Mouse (Mus musculus) left cerebral cortex, adult 18-20 months (tissue): ENCODE measurements around the gene Skap1. TPM values are rescaled to one million over a fixed set of nuclear protein-coding genes. Genes with fewer than 3 reads are reported as not detected.

Experiments used
- DNase-seq, 2 experiments: peaks; one replicate each; pipeline ENCODE4 v3.0.0; 2021 to 2022; ENCODE audit warnings: low spot score in 2 of 2, mixed read lengths in 1 of 2
- total RNA-seq, 2 experiments: library from RNA; stranded (reverse); gene quantifications; 2 replicates each; pipeline ENCODE4 v1.2.3; 2021

Gene Skap1
- total RNA-seq, 2 experiments from 2014 or later, result 1.9 to 2.1 TPM

DNA sequence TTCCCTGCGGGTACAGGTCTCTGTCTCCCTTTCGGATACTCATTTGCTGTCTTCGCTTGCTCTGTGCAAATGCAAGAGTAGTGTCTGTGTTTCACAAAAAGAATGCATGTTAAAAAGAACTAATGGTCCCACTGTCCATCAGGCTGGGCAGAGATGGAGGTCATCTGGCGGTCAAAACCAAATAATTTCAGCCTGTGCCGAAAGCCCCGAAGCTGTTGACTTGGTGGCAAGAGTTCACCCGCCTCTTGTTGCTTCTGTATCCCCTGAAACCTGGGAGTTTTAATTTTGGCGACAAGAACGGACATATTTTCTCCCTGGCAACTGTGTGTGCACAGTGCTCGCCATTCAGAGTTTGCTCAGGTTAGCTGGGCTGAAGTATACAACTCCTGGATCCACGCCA is 156.3 kb downstream of the Skap1 start:
- no peak for DNase-seq

DNA sequence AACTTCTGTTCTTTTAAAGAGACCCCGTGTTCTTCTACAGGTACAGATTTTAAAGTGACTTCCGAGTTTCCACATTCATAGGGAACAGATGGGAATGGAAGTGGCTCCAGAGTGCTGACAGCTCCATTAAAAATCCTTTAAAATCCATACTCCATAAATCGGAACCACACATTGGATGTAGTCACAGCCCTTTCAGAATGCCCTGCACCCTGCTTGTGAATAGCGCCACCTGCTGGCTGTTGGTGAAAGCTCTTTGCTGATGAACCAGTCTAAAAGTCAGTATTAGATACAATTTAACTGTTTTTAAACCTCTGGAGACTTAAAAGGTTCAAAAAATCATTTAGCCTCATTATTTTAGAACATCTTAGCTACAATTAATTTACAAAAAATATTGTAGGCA is 156.8 kb downstream of the Skap1 start:
- peak; percentile 78 to 84 for DNase-seq

DNA sequence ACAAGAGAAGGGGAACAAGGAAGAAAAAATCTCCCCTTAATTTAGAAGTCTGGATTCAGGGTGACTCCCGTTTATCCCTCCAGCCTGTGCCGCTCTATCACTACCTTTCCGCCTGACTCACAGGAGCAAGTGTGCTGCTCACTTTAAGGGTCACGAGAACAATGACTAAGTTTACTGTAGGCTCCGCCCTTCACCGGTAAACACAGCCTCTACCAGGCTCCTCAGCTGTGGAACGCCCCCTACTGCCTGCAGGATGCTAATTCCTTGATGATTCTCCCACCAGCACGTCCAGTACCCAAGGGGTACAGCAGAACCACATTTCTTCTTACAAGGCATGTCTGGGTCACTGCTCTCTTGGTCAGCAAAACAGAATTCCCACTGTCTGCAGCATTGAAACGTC is 158.4 kb downstream of the Skap1 start:
- DNase-seq, result no peak

DNA sequence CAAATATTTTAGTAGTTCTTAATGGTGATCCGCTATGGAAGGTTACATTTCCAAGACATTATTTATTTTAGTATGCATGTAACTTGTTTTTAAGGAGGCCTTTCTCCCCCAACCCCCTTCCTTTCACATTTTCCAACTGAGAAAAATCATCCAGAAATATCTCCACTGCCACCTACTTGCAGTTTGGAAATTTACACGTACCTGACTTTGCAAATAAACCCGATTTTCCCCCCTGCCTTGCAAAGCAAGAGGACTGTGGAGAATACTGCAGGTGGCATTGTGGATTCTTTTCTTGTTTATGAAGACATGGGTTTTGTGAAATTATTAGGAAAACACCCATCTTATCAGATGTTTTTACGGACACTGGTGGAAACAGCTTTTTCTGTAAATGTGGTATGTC is 160.0 kb downstream of the Skap1 start:
- no peak for DNase-seq

DNA sequence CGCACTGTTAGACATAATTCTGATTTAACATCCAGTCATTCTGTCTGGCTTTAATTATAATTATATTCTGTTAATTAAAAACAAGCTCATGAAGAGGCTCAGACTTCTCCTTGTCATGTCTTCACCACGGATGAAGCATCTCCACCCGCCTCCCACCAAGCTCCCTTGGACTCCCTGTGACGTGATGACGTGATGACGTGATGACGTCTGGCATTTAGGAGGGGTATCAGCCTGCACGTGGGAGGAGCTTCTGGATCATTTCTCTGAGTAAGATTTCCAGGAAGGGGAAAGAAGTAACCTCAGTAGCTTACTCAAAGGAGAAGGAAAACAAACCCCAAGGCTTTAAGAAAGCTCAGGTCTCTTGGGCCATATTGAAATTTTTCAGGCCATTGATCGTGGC is 165.4 kb downstream of the Skap1 start:
- DNase-seq, result peak in 1 of 2 experiments; percentile 30

DNA sequence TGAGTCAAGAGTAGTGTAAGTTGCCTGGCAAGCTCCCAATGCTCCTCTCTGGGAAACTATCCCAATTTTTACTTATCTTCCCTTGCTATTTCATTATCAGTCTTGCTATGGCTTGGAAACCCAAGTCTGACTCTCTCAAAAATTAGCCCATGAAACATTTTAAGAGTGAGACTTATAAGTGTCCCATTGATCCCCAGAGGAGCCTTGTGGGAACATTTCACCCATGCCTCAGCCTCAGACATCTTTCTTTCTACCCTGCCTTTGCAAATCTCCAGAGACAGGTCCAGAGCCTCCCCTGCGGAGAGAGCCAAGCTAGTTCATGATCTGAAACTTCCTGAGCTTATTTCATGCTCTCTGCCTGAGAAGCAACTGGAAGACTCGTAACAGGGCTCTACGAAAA is 167.1 kb downstream of the Skap1 start:
- no peak for DNase-seq

DNA sequence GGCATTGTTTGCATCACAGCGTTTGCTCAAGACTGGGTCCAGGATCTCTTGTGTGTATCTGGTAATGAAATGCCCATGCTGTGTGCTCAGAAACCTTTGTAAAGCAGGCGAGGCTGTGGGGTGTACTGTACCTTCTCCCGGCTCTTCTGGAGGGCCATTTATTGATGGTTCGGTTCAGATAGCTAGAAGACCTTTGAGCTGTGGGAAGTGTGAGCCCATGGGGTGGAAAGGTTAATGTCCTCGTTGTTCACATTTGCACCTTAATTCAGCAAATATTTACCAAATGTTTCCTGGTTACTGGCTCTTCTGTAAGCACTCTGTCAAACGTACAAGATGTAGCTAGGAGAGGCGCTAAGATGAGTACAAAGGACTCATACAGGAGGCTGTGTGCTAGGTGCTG is 173.5 kb downstream of the Skap1 start:
- DNase-seq, result no peak

DNA sequence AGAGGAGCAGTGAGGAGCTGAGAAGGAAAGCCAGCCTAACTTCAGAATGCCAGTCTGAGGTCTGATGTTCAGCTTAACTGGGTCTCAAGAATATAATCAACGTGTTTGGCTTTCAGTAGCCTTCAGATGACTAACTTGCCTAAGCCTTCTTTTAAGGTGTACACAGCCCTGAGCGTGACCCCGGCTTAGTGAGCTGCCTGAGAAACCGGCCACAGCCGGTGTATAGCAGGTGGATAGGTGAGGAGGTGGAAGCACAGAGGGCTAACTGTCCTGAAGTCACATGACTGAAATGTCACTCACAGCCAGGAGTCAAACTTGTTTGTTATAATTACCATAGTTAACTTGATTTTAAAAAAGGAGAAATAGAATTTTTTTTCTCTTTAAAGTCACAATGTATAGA is 175.4 kb downstream of the Skap1 start:
- DNase-seq, result no peak

DNA sequence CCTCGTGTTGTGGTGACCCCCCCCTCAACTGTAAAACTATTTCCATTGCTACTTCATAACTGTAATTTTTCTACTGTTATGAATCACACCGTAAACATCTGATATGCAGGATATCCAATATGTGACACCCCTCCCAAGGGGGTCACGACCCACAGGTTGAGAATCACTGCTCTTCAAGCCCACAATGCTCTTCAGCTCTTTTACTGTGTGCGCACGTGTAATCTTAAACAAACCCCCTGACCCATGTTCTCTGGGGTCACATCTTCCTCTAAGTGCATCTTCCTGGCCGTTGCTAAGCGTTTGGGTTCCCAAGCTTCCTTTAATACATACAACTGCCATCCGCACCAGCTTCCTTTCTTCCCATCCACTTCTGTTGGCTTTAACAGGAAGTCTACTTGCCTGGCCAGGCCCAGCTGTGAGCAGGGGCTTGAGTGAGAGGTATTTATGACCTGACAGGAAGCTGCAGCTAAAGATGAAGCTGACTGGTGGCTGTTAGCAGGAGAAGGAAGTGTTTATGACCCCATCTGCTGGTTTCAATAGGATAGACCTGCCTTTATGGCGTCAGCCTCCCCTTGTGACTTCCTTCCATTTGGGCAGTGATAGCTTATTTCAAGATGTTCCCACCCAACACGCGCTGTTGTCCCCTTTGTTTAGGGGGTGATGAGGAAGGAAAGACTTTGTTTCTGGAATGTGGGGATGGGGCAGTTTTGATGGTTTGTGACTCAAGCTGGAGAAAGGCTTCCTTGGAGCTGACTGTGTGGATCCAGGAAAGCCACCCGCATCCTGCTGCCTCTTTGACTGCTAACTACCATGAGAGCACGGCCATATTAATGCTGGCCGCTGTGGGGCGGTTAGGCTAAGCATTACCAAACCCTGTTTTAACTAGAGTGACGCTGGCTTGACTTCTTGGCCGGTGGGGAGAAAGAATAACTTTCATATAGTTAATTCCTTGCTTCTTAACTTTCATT is 178.1 kb downstream of the Skap1 start:
- DNase-seq, result no peak

DNA sequence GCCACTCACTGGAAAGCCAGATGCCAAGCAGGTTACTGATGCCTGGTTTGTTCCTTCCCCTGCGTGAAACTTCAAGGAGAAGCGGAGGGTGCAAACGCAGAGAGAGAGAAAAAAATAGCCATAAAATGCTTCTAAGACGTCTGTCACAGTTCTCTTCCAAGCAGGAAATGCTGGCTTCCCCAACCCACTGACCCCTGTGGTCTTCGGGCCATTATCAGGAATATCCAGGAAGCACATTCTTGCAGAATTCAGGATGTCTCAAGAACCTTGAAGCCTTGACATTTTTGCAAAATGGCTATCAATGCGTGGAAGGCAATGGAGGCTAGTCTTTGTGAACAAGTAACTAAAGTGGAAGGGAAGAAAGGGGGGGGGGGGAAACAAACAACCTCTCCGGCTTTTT is 180.6 kb downstream of the Skap1 start:
- DNase-seq, result no peak

DNA sequence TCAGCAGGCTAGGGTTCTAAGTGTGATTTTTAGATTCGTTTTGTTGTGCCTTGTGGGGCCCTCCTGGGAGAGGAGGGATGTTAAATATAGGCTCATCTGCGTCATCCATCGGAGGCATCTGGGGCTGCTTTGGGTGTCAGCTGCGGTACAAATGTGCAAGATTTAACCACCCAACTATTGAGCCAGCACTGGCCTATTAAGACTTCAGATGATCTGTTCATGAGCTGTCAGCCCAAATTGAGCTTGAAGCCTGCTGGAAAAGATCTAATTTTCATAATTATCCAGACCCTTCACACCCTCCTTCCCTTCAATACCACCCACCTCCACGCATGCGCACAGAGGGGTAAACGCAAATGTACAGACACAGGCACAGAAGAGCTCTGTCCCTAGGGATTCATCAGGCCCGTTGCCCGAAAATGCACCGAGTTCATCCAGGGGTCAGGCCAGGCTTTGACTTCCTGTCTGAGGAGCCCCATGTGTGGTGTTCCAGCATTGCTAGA is 181.2 kb downstream of the Skap1 start:
- peak; percentile 49 to 58 for DNase-seq

DNA sequence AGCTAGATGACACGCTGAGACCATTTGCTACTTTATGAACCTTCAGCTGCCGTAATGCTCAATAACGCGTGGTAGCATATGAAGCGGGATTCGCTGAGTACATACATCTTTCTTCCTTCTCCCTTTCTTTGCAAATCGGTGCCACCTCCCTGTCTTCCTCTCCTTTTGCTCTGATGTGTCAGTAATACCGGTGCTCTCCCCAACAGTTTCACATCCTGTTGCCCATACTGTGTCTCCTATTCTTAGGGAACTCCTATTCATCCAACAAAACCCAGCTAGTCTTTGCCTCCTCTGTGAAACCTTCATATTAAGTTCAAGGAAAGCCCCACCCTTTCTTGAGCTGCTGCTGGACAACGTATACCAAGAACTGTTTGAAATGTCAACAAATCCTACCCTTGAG is 187.5 kb downstream of the Skap1 start:
- DNase-seq, result no peak

DNA sequence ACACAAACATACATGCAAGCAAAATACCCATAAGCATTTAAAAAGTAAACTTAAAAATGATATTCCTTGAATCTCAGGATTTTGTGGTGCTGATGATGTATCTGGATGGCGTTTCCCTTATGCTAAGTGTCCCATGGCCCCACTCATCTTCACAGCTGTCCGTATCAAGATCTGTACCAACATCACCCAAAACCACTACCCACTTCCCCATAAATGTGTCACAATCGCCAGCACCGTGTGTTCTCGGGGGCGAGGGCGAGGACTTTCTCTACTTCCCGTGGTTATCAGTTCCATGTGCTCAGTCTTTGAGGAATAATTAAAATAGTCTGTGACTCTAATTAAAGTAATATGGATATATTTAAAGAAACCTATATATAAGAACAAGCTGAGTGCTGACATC is 189.5 kb downstream of the Skap1 start:
- DNase-seq, result no peak

DNA sequence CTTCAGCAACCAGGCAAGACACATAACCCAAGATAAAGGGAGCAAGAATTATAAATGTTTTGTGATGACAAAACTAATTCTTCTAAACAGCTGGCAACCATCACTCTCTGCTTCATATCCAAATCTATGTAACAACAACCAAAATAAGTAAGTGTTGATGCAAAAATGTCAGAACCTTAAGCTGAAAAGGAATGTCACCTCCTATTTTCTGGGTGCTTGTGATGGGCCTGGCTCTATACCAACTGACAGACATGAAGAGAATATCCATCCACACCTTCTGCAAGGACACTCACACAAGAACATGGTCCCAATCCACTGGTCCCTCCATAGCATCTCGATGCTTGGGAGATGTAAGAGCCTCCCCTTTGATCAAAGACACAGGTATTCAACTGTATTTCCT is 194.0 kb downstream of the Skap1 start:
- DNase-seq, result no peak

DNA sequence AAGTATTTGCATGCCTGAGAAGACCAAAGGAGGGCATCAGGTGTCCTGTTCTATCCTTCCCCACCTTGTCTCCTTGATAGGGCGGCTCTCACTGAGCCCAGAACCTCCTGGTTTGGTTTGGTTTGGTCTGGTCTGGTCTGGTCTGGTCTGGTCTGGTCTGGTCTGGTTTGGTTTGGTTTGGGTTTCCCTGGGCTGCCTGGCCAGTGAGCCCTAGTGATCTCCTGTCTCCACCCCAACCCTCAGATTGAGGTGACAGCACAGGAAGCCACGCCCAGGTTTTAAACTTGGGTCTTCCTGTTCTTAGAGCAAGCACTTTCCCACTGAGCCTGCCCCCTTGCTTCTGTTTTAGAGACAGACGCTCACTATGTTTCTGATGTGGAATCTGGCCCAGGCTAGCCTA is 202.5 kb downstream of the Skap1 start:
- DNase-seq, result no peak

DNA sequence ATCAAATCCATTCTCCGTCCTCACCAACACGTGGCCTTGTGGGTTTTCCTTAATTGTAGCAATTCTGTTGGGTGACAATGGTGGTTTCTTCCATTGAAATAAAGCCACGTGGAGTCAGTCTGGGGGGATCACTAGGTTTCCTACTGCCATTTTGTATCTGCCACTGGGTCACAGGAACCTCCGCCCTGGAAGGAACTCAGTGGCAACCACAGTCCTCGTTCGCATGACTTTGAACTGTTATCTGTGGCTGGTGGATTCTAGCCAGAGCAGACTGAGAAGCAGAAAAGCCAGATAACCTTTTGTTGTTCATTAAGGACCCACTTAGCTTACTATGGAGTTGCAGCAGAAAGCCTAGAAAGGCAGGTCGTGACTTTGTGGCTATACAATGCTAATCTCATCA is 204.0 kb downstream of the Skap1 start:
- no peak for DNase-seq

DNA sequence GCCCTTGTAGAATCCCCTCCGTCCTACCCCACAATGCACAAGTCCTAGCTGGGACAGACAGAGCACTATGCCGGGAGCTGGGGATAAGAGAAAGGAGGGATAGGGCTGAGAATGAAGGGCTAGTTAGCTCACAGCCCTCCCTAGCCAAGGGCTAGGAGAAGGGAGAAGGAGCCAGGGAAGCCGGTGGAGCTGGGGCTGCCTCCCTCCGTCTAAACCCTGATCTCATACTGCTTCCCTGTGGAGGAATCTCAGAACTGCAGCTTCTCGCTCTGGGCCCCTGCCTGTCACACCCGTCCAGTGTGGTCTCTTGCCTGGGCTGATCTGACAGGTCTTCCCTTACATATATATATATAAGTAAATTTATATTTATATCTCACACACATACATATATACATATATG is 209.4 kb downstream of the Skap1 start:
- peak; percentile 50 to 56 for DNase-seq

DNA sequence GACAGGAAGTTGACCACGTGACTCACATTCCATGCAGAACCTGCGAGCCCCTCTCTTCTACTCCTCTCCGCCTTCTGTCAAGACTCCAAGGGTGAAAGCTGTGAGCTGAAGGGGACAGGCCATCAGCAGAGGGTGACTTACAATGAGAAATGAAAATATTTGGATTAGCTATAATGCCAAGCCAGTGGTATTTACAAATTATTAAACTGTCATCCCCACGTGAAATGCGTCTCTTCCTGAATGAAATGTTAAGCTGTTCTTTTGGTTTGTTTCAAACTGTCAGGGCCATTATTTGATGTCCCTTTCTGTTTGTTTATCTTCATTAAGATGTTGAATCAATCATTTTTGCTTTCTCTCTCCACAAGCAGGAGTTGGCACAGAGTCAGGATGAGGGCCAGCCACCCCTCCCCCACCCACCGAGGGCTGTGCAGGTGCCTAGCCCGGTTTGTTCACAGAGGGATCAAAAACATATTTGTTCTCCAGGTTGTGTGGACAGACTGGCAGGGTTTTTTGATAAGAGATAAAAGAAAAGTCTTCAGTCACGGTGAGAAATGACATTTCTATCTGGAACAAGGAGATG is 210.5 kb downstream of the Skap1 start:
- DNase-seq, result no peak

DNA sequence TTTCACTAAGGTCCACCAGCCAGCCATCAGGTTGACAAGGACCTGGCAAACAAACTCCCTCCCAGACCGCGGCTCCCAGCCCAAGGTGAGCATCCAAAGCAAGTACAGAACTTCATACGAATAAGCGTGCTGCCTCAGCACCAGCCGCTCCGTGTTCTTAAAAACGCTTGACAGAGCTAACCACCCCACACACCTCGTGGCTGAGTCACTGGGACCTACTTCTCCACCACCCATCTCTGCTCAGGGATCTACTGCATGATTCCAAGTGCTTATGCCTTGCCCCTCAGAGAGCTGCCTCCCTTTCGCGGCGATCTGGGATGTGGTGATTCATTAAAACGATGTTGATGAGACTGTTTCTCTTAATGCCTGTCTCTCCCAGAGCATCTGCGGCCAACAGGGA is 213.6 kb downstream of the Skap1 start:
- peak; percentile 39 to 41 for DNase-seq

DNA sequence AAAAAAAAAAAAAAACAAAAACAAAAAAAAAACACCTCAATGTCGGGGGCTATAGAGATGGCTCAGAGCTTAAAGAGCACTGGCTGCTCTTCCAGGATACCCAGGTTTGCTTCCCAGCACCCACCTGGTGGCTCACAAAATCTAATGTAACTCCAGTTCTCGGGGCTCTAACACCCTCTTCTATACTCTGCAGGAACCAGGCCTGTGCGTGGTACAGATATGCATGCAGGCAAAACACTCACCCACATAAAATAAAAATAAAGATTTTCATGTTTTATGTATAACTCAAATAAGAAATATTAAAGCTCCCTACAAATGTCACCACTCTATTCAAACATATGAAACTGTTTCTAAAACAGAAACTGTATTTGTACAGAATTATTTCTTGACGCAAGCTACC is 214.6 kb downstream of the Skap1 start:
- peak in 1 of 2 experiments; percentile 19 for DNase-seq

DNA sequence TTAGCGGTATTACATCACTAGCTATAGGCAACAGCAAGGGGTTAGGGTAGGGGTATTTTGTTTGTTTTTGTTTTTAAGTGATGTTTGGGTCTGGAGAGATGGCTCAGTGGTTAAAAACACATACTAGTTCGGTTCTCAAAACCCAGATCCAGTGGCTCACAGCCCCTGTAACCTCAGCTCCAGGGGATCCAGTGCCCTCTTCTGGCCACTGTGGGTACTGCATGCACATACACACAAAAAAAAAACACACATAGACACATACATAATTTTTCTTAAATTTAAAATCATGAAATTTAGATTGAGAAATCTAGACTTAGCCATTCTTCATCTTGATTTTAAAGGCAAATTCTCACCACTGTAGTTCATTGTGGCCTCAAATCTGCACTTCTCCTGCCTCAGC is 221.0 kb downstream of the Skap1 start:
- no peak for DNase-seq

DNA sequence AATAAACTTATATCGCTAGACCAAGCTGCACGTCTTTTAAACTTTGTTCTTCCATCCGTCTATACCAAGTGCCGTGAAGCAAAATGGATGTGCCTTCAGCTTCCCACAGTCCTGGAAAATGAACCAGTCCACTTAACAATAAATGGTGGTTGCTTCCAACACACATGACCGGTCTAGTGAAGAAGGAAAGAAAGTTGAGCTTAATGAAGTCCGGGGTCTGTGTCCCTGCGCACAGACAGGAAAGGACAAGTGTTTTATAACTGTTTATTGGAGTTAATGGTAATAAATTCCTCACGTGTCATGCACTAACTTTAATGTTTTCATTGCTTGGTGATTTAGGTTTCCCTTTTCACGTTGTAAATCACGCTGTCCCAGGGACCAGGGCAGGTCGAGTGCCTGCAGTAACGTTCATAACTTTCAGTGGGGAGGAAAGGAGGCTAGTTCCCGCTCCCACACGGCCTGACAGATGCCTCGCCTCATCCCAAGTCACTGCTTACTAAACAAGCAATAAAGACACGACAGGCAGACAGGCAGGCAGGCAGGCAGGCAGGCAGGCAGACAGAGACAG is 222.4 kb downstream of the Skap1 start:
- no peak for DNase-seq
